Mouse (Mus musculus) lung, adult 2 months (tissue): ENCODE data around the gene Wbp1l.

Experiments used
- CTCF ChIP-seq: fragments of 200-500 bp; IDR thresholded peaks from 2 replicates; pipeline ENCODE4 v1.5.1; 2011; ENCODE audit warnings: mild to moderate bottlenecking, low read length, control low read depth; ENCODE audit not compliant: insufficient read depth
- POLR2A ChIP-seq: fragments of 200-500 bp; IDR thresholded peaks from 2 replicates; pipeline ENCODE4 v1.6.1; 2011; ENCODE audit warnings: low read depth, mild to moderate bottlenecking, control low read depth, low read length, borderline replicate concordance; ENCODE audit errors: extremely low read depth

DNA sequence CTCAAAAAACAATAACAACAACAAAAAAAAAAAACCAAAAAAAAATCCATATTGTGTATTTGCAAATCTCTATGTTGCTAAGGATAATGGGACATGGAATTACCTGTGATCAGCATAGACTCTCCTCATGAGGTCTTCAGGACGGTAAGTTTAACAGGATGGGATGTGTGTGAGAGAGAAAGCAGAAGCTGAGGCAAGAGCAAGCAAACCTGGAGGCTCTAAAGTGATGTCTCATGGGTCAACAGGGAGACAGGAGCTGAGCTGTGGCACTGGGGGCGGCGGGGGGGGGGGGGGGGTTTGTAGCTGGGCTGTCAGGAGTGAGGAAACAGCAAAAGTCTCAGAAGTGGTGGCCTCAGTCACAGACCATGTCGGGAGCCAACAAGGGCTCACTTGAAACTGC is 46.4 kb upstream of the Wbp1l start:
- TF ChIP-seq POLR2A (no peak), CTCF (no peak)
